Mouse (Mus musculus) forebrain, embryonic 15.5 days (tissue): Measurements from ENCODE around the gene Rps27a. TPM values are rescaled to one million over a fixed set of nuclear protein-coding genes. Genes with fewer than 3 reads are reported as not detected.

ENCODE experiments used
- ATAC-seq: fragments of 200-750 bp; cut with Nextera tagmentation; replicated peaks from 2 replicates; pipeline ENCODE4 v1.8.0; 2017; ENCODE audit warnings: mild to moderate bottlenecking, moderate TSS enrichment, moderate library complexity
- H3K27ac ChIP-seq: fragments of 300-500 bp; sonication (generic); replicated peaks from 2 replicates; pipeline ENCODE4 v1.5.1; 2015; ENCODE audit warnings: mild to moderate bottlenecking, inconsistent platforms
- H3K27me3 ChIP-seq: fragments of 300-500 bp; sonication (generic); 2 replicates; pipeline ENCODE4 v1.6.1; 2015; ENCODE audit warnings: inconsistent platforms
- H3K36me3 ChIP-seq: fragments of 300-500 bp; sonication (generic); 2 replicates; pipeline ENCODE4 v1.6.1; 2015; ENCODE audit warnings: mild to moderate bottlenecking, inconsistent platforms
- H3K4me1 ChIP-seq: fragments of 300-500 bp; sonication (generic); 2 replicates; pipeline ENCODE4 v1.6.1; 2015; ENCODE audit warnings: inconsistent platforms
- H3K4me2 ChIP-seq: fragments of 300-500 bp; sonication (generic); replicated peaks from 2 replicates; pipeline ENCODE4 v1.6.1; 2015; ENCODE audit warnings: mild to moderate bottlenecking, inconsistent platforms
- H3K4me3 ChIP-seq: fragments of 300-500 bp; sonication (generic); 2 replicates; pipeline ENCODE4 v1.5.1; 2015; ENCODE audit warnings: mild to moderate bottlenecking, inconsistent platforms
- H3K9ac ChIP-seq: fragments of 300-500 bp; sonication (generic); replicated peaks from 2 replicates; pipeline ENCODE4 v1.6.1; 2015; ENCODE audit warnings: mild to moderate bottlenecking, inconsistent platforms
- H3K9me3 ChIP-seq: fragments of 300-500 bp; sonication (generic); 2 replicates; pipeline ENCODE4 v1.6.1; 2016; ENCODE audit warnings: inconsistent platforms
- WGBS: fragments of 180-500 bp; shearing (Covaris S2); methylation state at CpG from one replicate; pipeline ENCODE4 v1.1.7; 2015; ENCODE audit warnings: mixed read lengths; 5-methylcytosine and 5-hydroxymethylcytosine counted together
- polyA plus RNA-seq: library from polyadenylated mRNA; unstranded; fragments of >200 nt; fragmentation: Nextera tagmentation; extraction: Ambion mirVana; gene quantifications from 2 replicates; pipeline ENCODE4 v1.2.1, GENCODE M21; 2015

Gene Rps27a
- polyA plus RNA-seq = 649 and 656 TPM in 2 replicates

- Histone ChIP-seq H3K4me3 (peak within 1 kb of the TSS; percentile 81), H3K9ac (peak within 1 kb of the TSS; percentile 85), H3K36me3 (peaks cover 32% of the 10 kb centered on the region), H3K27ac (peak within 1 kb of the TSS; percentile 92), H3K4me2 (peak within 1 kb of the TSS; percentile 74), H3K4me1 (peaks cover 15% of the 10 kb centered on the region), H3K27me3 (no peaks in the 10 kb centered on the region), H3K9me3 (no peaks in the 10 kb centered on the region)
- ATAC-seq = peak; percentile 98
- under 1% methylated on average over 46 of the region's 46 CpGs for WGBS
These were observed at the start of gene Rps27a, which contains the start of gene Clhc1 for GRCm38 (mm10) chr11:29547752-29548503. Gene Rps27a, minus strand, starts transcription at chr11:29548109. Gene Clhc1, plus strand, starts transcription at chr11:29547950.

DNA sequence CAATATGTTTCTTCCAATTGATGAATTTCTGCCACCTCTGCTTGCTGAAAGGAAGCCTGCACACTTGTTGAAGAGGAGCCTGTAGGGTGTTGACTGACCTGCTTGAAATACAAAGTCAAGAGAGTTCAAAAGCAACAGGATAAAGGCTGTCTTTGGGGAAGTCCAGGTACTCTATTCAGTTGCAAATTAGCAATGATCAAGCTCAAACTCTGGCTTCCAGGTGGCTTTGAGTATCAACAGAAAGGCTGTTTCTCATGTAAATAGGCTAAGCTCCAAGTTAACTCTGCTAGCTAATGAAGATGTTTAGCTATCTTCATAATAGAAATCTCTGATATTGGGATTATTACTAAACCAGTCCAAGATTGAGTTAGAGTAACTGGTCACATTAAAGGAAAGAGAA is 49.2 kb upstream of the Rps27a start:
- Histone ChIP-seq H3K9me3 (no peaks in the 10 kb centered on the region), H3K27me3 (no peaks in the 10 kb centered on the region), H3K4me3 (no peak overlapping the region), H3K36me3 (no peaks in the 10 kb centered on the region), H3K4me1 (no peaks in the 10 kb centered on the region), H3K27ac (no peak overlapping the region), H3K4me2 (no peak overlapping the region), H3K9ac (no peak overlapping the region)
- no peak for ATAC-seq

GRCm38 (mm10) chr11:29595217-29595616 is 47.3 kb upstream of the Rps27a start:
- no peaks in the 10 kb centered on the region for H3K9me3 ChIP-seq
- H3K36me3 ChIP-seq = no peaks in the 10 kb centered on the region
- H3K27me3 ChIP-seq = no peaks in the 10 kb centered on the region
- no peak overlapping the region for H3K4me3 ChIP-seq
- no peaks in the 10 kb centered on the region for H3K4me1 ChIP-seq
- ATAC-seq = no peak
- H3K9ac ChIP-seq = no peak overlapping the region
- H3K27ac ChIP-seq = no peak overlapping the region
- H3K4me2 ChIP-seq = no peak overlapping the region

DNA sequence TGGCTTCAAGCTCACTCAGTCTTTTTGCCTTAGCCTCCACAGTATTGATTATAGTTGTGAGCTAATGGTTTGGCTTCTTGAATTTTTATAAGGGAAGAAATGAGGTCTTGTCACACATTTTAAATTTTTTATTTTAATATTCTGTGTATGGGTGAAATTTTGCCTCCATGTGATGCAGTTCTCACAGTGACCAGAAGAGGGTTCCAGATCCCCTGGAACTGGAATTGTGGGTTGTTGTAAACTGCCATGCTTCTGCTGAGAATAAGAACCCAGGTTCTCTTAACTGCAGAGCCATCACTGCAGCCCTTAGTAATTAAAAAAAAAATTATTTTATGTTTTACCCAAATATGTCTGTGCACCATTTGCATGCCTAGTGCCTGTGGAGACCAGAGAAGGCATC is 31.7 kb upstream of the Rps27a start:
- H3K4me2 ChIP-seq = no peak overlapping the region
- H3K4me1 ChIP-seq = no peaks in the 10 kb centered on the region
- no peaks in the 10 kb centered on the region for H3K27me3 ChIP-seq
- H3K36me3 ChIP-seq = no peaks in the 10 kb centered on the region
- H3K9ac ChIP-seq = no peak overlapping the region
- H3K9me3 ChIP-seq = no peaks in the 10 kb centered on the region
- H3K4me3 ChIP-seq = no peak overlapping the region
- H3K27ac ChIP-seq = no peak overlapping the region
- no peak for ATAC-seq

- Histone ChIP-seq H3K4me2 (no peak overlapping the region), H3K9me3 (no peaks in the 10 kb centered on the region), H3K36me3 (no peaks in the 10 kb centered on the region), H3K27ac (no peak overlapping the region), H3K27me3 (no peaks in the 10 kb centered on the region), H3K4me3 (no peak overlapping the region), H3K4me1 (no peaks in the 10 kb centered on the region), H3K9ac (no peak overlapping the region)
- 72% methylated on average over 2 of the region's 2 CpGs for WGBS
- no peak for ATAC-seq
These were observed 24.7 kb upstream of the Rps27a start for GRCm38 (mm10) chr11:29572656-29573055.

DNA sequence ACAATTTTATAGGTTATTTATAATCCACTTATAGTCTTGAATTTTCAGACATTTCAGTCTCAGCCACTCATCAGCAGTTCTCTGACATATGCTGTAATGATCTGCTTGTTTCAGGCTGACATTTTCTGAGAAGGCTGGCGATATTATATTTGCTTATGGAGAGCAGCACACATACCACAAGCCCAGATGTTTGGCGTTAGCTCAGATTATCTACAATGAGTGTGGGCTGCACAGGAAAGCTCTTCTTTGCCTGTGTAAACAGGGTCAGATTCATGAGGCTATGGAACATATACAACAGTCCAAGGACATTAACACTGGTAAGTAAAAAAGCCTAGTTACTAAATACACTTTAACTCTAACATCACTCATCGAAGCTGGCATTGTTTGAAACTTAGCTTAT is 23.6 kb upstream of the Rps27a start:
- H3K9ac ChIP-seq = no peak overlapping the region
- ATAC-seq = no peak
- no peaks in the 10 kb centered on the region for H3K36me3 ChIP-seq
- H3K4me2 ChIP-seq = no peak overlapping the region
- H3K9me3 ChIP-seq = no peaks in the 10 kb centered on the region
- no peak overlapping the region for H3K27ac ChIP-seq
- no peaks in the 10 kb centered on the region for H3K4me1 ChIP-seq
- no peaks in the 10 kb centered on the region for H3K27me3 ChIP-seq
- H3K4me3 ChIP-seq = no peak overlapping the region
- WGBS = 86% methylated on average over 3 of the region's 3 CpGs

DNA sequence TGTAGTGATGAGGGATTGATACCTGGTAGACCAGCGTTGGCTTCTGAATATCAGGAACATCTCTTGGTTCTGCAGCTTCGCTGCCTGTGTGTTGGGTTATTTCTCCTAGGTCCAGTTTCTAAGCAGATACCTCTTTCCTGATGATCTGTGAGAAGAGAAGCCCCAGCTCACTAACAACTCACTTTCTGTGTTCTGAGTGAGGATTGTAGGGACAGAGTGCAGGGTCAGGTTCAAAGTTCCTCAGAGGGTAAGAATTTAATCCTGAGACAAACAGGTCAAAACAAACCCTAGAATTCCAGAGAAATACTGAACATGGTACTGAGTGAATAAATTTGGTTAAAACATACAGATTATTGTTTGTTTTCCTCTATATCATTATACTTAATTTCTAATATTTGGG is 15.5 kb upstream of the Rps27a start:
- 92% methylated on average over 2 of the region's 2 CpGs for WGBS
- ATAC-seq = no peak

DNA sequence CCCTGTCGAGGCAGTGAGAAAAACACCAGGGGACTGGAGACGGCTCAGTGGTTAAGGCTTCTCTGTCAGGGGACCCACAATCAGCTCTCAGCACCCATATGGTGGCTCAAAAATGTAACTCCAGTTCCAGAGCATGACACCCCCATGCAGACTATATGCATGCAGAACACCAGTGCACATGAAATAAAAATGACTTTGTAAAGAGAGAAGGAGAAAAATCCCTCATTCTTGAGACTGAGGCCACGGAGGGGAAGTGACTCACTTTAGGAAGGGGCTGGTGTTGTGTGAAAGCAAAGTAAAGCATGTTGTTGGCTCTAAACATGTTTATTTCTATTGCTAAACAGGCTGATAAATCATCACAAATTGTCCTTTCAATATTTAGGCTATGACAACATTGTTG is 13.1 kb upstream of the Rps27a start:
- Histone ChIP-seq H3K9me3 (no peaks in the 10 kb centered on the region), H3K9ac (no peak overlapping the region), H3K4me2 (no peak overlapping the region), H3K4me3 (no peak overlapping the region), H3K36me3 (no peaks in the 10 kb centered on the region), H3K27me3 (no peaks in the 10 kb centered on the region), H3K27ac (no peak overlapping the region), H3K4me1 (no peaks in the 10 kb centered on the region)
- ATAC-seq = no peak
- 87% methylated on average over 3 of the region's 3 CpGs for WGBS

More for the DNA sequence above, 15.5 kb upstream of the Rps27a start:
- Histone ChIP-seq H3K36me3 (no peaks in the 10 kb centered on the region), H3K27me3 (no peaks in the 10 kb centered on the region), H3K4me3 (no peak overlapping the region), H3K27ac (no peak overlapping the region), H3K9ac (no peak overlapping the region), H3K4me2 (no peak overlapping the region), H3K9me3 (no peaks in the 10 kb centered on the region), H3K4me1 (no peaks in the 10 kb centered on the region)

DNA sequence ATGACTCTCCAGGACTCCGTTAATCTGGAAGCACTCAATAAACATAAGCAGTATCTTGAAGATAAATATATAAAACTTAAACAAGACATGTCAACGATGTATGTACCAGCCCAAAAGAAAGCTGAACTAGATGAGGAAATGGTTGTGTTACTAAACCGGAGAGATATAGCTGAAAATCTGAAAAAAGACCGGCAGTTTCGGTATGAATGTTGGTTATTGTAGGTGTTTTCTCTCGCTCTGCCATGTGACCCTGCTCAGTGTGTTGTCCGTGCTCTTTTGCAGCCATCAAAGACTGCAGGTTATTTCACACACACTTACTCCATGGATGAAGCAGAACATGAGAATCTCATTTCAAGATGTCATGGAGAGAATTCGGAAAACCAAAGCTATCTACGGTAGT is 12.5 kb upstream of the Rps27a start:
- H3K4me1 ChIP-seq = no peaks in the 10 kb centered on the region
- no peaks in the 10 kb centered on the region for H3K9me3 ChIP-seq
- H3K27me3 ChIP-seq = no peaks in the 10 kb centered on the region
- no peak overlapping the region for H3K4me2 ChIP-seq
- no peak overlapping the region for H3K27ac ChIP-seq
- WGBS = 92% methylated on average over 9 of the region's 9 CpGs
- no peak overlapping the region for H3K4me3 ChIP-seq
- H3K36me3 ChIP-seq = no peaks in the 10 kb centered on the region
- H3K9ac ChIP-seq = no peak overlapping the region
- ATAC-seq = no peak

DNA sequence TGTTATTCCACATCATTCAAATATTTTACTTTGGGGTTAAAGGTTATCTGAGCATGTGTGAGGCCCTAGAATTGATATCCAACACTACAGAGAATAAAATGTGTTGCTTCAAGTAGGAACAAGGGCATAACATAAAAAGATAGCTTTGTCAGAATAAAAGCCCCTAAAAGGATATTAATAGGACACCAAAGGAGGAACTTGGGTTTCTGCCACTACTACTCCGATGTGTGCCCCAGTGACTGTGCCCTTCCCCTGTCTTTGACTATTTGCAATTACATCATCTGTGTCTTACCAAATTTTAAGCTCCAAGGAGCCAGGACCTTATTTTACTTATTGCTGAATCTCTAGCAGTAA is 1.5 kb upstream of the Rps27a start:
- no peak overlapping the region for H3K4me3 ChIP-seq

DNA sequence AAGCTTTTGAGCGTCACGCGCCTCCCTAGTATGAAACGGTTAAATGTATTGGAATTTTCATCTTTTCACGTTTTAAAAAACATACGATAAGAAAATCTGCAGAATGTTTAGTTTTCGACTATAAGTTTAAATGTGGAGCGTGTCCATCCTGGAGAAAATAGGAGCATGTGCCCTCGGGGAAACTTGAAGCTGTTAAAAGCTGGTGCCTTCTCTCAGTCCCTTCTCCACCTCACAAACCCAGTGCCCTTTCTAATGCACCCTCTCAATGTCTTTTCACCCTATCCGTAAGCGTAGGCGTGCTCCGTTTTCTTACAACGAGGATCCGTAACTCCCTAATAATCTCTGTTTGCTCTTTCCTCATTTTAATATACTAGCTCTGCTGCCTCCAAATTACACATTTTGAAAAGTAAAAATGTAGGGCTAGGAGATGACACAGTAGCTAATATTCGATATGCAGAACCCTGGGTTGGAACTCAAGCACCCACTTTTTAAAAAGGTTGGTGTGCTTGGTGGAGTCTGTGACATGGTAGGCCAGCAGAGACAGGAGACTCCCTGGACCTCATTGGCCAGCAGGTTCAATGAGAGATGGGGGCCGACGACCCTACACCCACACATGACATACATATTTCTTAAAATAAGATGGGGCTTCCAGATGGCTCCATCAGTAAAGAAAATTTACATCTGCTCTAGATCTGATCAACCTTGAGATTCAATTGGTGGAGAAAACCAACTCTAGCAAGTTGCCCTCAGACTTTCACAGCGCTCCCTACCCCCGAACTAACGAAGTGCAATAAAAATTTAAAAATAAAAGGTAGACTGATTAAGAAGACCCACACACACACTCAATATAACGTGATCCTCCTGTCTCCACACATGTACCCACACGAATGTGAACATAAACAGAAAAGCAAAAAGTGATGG is 855 bp upstream of the Rps27a start:
- peak overlapping the region; percentile 92 for H3K27ac ChIP-seq
- peaks cover 28% of the 10 kb centered on the region for H3K36me3 ChIP-seq
- no peaks in the 10 kb centered on the region for H3K9me3 ChIP-seq
- H3K4me1 ChIP-seq = peaks cover 15% of the 10 kb centered on the region
- H3K4me2 ChIP-seq = peak overlapping the region; percentile 74
- H3K4me3 ChIP-seq = peak overlapping the region; percentile 81
- WGBS = 29% methylated on average over 23 of the region's 23 CpGs
- ATAC-seq = peak; percentile 21; the same call in 1 of the 2 replicates
- H3K27me3 ChIP-seq = no peaks in the 10 kb centered on the region
- H3K9ac ChIP-seq = peak overlapping the region; percentile 85

More for the DNA sequence above, 1.5 kb upstream of the Rps27a start:
- no peak for ATAC-seq
- no peaks in the 10 kb centered on the region for H3K9me3 ChIP-seq
- H3K4me2 ChIP-seq = no peak overlapping the region
- H3K9ac ChIP-seq = no peak overlapping the region
- no peak overlapping the region for H3K27ac ChIP-seq
- H3K36me3 ChIP-seq = peaks cover 22% of the 10 kb centered on the region
- 92% methylated on average over 1 of the region's 1 CpGs for WGBS
- H3K4me1 ChIP-seq = peaks cover 15% of the 10 kb centered on the region
- no peaks in the 10 kb centered on the region for H3K27me3 ChIP-seq

GRCm38 (mm10) chr11:29547249-29547751 is 609 bp downstream of the Rps27a start:
- Histone ChIP-seq H3K4me3 (peak overlapping the region; percentile 81), H3K27me3 (no peaks in the 10 kb centered on the region), H3K9me3 (no peaks in the 10 kb centered on the region), H3K9ac (peak overlapping the region; percentile 85), H3K4me2 (peak overlapping the region; percentile 74), H3K4me1 (peaks cover 15% of the 10 kb centered on the region), H3K27ac (peak overlapping the region; percentile 92), H3K36me3 (peaks cover 35% of the 10 kb centered on the region)
- under 1% methylated on average over 27 of the region's 27 CpGs for WGBS
- ATAC-seq = no peak; the same call in 1 of the 2 replicates
